Comparison of ENCODE assay signal across 21 mouse cellular contexts in the genomic region with DNA sequence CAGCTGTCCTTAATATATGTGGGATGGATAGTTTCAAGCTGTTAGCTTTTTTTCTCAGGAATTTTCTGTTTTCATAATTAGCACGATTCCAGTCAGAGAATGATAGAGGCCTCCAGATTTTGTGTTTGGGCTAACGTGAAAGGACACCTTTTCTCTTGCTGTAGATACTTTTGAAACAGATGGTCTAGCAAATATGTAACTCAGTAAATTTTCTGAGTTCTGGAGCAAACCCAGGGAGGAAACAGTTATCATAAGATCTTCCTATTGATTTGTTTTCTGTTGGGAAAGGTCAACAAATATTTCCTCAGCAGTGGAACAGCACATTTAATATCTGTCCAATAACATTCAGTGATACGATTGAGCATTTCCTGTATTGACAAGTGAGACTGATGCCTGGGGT.
"Had no signal": no experiment of that assay in that cellular context is flagged by ENCODE, and none has a peak within 500 bp of the region (broad histone marks: within the 10 kb centered on the region; RNA-seq: fewer than 3 reads in every experiment).

No protein-coding gene starts in this region.

- H3K27me3 ChIP-seq: limb, embryonic 12.5 days; limb, embryonic 15.5 days; liver, embryonic 13.5 days; lung, embryonic 15.5 days; midbrain, embryonic 12.5 days; neural tube, embryonic 12.5 days; neural tube, embryonic 15.5 days had no signal

- H3K36me3 ChIP-seq: limb, embryonic 12.5 days; limb, embryonic 15.5 days; liver, embryonic 13.5 days; lung, embryonic 15.5 days; midbrain, embryonic 12.5 days; neural tube, embryonic 12.5 days; neural tube, embryonic 15.5 days had no signal

- H3K4me1 ChIP-seq: limb, embryonic 12.5 days; limb, embryonic 15.5 days; midbrain, embryonic 12.5 days; neural tube, embryonic 12.5 days; neural tube, embryonic 15.5 days had no signal

- DNase-seq: kidney, adult 18-20 months; kidney, adult 9 months; kidney, postnatal 25 days; left cerebral cortex, postnatal 4 days; liver, embryonic 13.5 days; lung, postnatal 14 days; right cerebral cortex, adult 18-20 months; right cerebral cortex, postnatal 14 days; right cerebral cortex, postnatal 4 days; thymus, adult 2 months; thymus, postnatal 14 days; thymus, postnatal 4 days had no signal

- H3K27ac ChIP-seq: limb, embryonic 12.5 days; limb, embryonic 15.5 days; liver, embryonic 13.5 days; lung, embryonic 15.5 days; macrophage; midbrain, embryonic 12.5 days; neural tube, embryonic 12.5 days; neural tube, embryonic 15.5 days; stomach, postnatal 0 days had no signal

- H3K9ac ChIP-seq: limb, embryonic 12.5 days; limb, embryonic 15.5 days; liver, embryonic 13.5 days; lung, embryonic 15.5 days; midbrain, embryonic 12.5 days; neural tube, embryonic 12.5 days; neural tube, embryonic 15.5 days had no signal

- H3K9me3 ChIP-seq: limb, embryonic 12.5 days; limb, embryonic 15.5 days; liver, embryonic 13.5 days; lung, embryonic 15.5 days; midbrain, embryonic 12.5 days; neural tube, embryonic 12.5 days; neural tube, embryonic 15.5 days had no signal

- ATAC-seq: intestine, embryonic 16.5 days had no signal

- H3K4me3 ChIP-seq: limb, embryonic 12.5 days; limb, embryonic 15.5 days; liver, embryonic 13.5 days; lung, embryonic 15.5 days; midbrain, embryonic 12.5 days; neural tube, embryonic 12.5 days; neural tube, embryonic 15.5 days had no signal

- H3K4me2 ChIP-seq: limb, embryonic 12.5 days; limb, embryonic 15.5 days; liver, embryonic 13.5 days; lung, embryonic 15.5 days; midbrain, embryonic 12.5 days; neural tube, embryonic 12.5 days; neural tube, embryonic 15.5 days had no signal
